Mouse (Mus musculus): ENCODE measurements around the gene Ifi205. TPM values are rescaled to one million over a fixed set of nuclear protein-coding genes. Genes with fewer than 3 reads are reported as not detected.
A peak's percentile ranks its signal among the peaks of the same experiment; 100 is the strongest.

Ifi205 gene
- total RNA-seq (2014; rRNA removed), result 1.1 and 2.5 TPM in 2 replicates
- polyA plus RNA-seq (2012; rRNA removed), result 0.10 and 0.22 TPM in 2 replicates

GRCm38 (mm10) chr1:174031698-174032097 is at the start of gene Ifi205:
Gene Ifi205 (minus strand): TSS chr1:174031810.
- WGBS, result 33% methylated on average over 1 of the region's 1 CpGs
- TF ChIP-seq POLR2A (IDR thresholded peaks at IDR 0.05; ENCODE audit: extremely low read depth, insufficient read depth, low read length), result no peak
- no peak for TF ChIP-seq CTCF (IDR thresholded peaks at IDR 0.05; ENCODE audit: low read depth, low read length)
- Histone ChIP-seq H3K79me2 (ENCODE audit: control insufficient read depth, insufficient read depth, low read length) (no peaks in the 10 kb centered on the region), H3K27me3 (ENCODE audit: control insufficient read depth, insufficient read depth, low read length) (no peaks in the 10 kb centered on the region), H3K36me3 (ENCODE audit: control insufficient read depth, insufficient read depth, low read length) (no peaks in the 10 kb centered on the region), H3K4me1 (ENCODE audit: control insufficient read depth, insufficient read depth, low read length) (no peaks in the 10 kb centered on the region), H3K27ac (replicated peaks; ENCODE audit: insufficient read depth, low read depth, low read length) (no peak within 1 kb of the TSS), H3K9ac (ENCODE audit: low read depth, low read length) (no peak within 1 kb of the TSS), H3K4me3 (ENCODE audit: insufficient read depth, low read depth, low read length) (no peak within 1 kb of the TSS)
- DNase-seq (ENCODE audit: extremely low read depth, low read depth, low spot score), result peak; percentile 8

GRCm38 (mm10) chr1:174066305-174066704 is 34.7 kb upstream of the Ifi205 start, which contains the start of gene Olfr430:
Gene Olfr430 (plus strand): TSS chr1:174066605.
- Histone ChIP-seq H3K27me3 (ENCODE audit: control insufficient read depth, insufficient read depth, low read length) (no peaks in the 10 kb centered on the region), H3K79me2 (ENCODE audit: control insufficient read depth, insufficient read depth, low read length) (no peaks in the 10 kb centered on the region), H3K4me1 (ENCODE audit: control insufficient read depth, insufficient read depth, low read length) (no peaks in the 10 kb centered on the region), H3K36me3 (ENCODE audit: control insufficient read depth, insufficient read depth, low read length) (no peaks in the 10 kb centered on the region), H3K27ac (replicated peaks; ENCODE audit: insufficient read depth, low read depth, low read length) (no peak within 1 kb of the TSS), H3K9ac (ENCODE audit: low read depth, low read length) (no peak within 1 kb of the TSS), H3K4me3 (ENCODE audit: insufficient read depth, low read depth, low read length) (no peak within 1 kb of the TSS)
- no peak for TF ChIP-seq CTCF (IDR thresholded peaks at IDR 0.05; ENCODE audit: low read depth, low read length)
- TF ChIP-seq POLR2A (IDR thresholded peaks at IDR 0.05; ENCODE audit: extremely low read depth, insufficient read depth, low read length), result no peak
- no peak for DNase-seq (ENCODE audit: extremely low read depth, low read depth, low spot score)
- 78% methylated on average over 3 of the region's 3 CpGs for WGBS

GRCm38 (mm10) chr1:174055248-174055647 is 23.6 kb upstream of the Ifi205 start:
- DNase-seq (ENCODE audit: extremely low read depth, low read depth, low spot score), result no peak
- no peak for TF ChIP-seq CTCF (IDR thresholded peaks at IDR 0.05; ENCODE audit: low read depth, low read length)
- Histone ChIP-seq H3K4me3 (ENCODE audit: insufficient read depth, low read depth, low read length) (no peak overlapping the region), H3K4me1 (ENCODE audit: control insufficient read depth, insufficient read depth, low read length) (no peaks in the 10 kb centered on the region), H3K27me3 (ENCODE audit: control insufficient read depth, insufficient read depth, low read length) (no peaks in the 10 kb centered on the region), H3K36me3 (ENCODE audit: control insufficient read depth, insufficient read depth, low read length) (no peaks in the 10 kb centered on the region), H3K27ac (replicated peaks; ENCODE audit: insufficient read depth, low read depth, low read length) (no peak overlapping the region), H3K79me2 (ENCODE audit: control insufficient read depth, insufficient read depth, low read length) (no peaks in the 10 kb centered on the region), H3K9ac (ENCODE audit: low read depth, low read length) (no peak overlapping the region)
- 62% methylated on average over 2 of the region's 2 CpGs for WGBS

- Histone ChIP-seq H3K4me1 (ENCODE audit: control insufficient read depth, insufficient read depth, low read length) (no peaks in the 10 kb centered on the region), H3K4me3 (ENCODE audit: insufficient read depth, low read depth, low read length) (no peak overlapping the region), H3K9ac (ENCODE audit: low read depth, low read length) (no peak overlapping the region), H3K27me3 (ENCODE audit: control insufficient read depth, insufficient read depth, low read length) (no peaks in the 10 kb centered on the region), H3K36me3 (ENCODE audit: control insufficient read depth, insufficient read depth, low read length) (no peaks in the 10 kb centered on the region), H3K27ac (replicated peaks; ENCODE audit: insufficient read depth, low read depth, low read length) (no peak overlapping the region), H3K79me2 (ENCODE audit: control insufficient read depth, insufficient read depth, low read length) (no peaks in the 10 kb centered on the region)
- DNase-seq (ENCODE audit: extremely low read depth, low read depth, low spot score), result no peak
- 67% methylated on average over 3 of the region's 3 CpGs for WGBS
- no peak for TF ChIP-seq CTCF (IDR thresholded peaks at IDR 0.05; ENCODE audit: low read depth, low read length)
- TF ChIP-seq POLR2A (IDR thresholded peaks at IDR 0.05; ENCODE audit: extremely low read depth, insufficient read depth, low read length), result no peak
Measured at GRCm38 (mm10) chr1:174052981-174053380, 21.4 kb upstream of the Ifi205 start.

GRCm38 (mm10) chr1:174051931-174052536 is 20.4 kb upstream of the Ifi205 start:
- no peak overlapping the region for H3K4me3 ChIP-seq (ENCODE audit: insufficient read depth, low read depth, low read length)
- H3K79me2 ChIP-seq (ENCODE audit: control insufficient read depth, insufficient read depth, low read length), result no peaks in the 10 kb centered on the region
- no peak for DNase-seq (ENCODE audit: extremely low read depth, low read depth, low spot score)
- H3K4me1 ChIP-seq (ENCODE audit: control insufficient read depth, insufficient read depth, low read length), result no peaks in the 10 kb centered on the region
- TF ChIP-seq POLR2A (IDR thresholded peaks at IDR 0.05; ENCODE audit: extremely low read depth, insufficient read depth, low read length) (no peak), CTCF (IDR thresholded peaks at IDR 0.05; ENCODE audit: low read depth, low read length) (no peak)
- no peak overlapping the region for H3K9ac ChIP-seq (ENCODE audit: low read depth, low read length)
- H3K27ac ChIP-seq (replicated peaks; ENCODE audit: insufficient read depth, low read depth, low read length), result no peak overlapping the region
- H3K36me3 ChIP-seq (ENCODE audit: control insufficient read depth, insufficient read depth, low read length), result no peaks in the 10 kb centered on the region
- 68% methylated on average over 5 of the region's 5 CpGs for WGBS
- H3K27me3 ChIP-seq (ENCODE audit: control insufficient read depth, insufficient read depth, low read length), result no peaks in the 10 kb centered on the region

- Histone ChIP-seq H3K9ac (ENCODE audit: low read depth, low read length) (no peak overlapping the region), H3K27me3 (ENCODE audit: control insufficient read depth, insufficient read depth, low read length) (no peaks in the 10 kb centered on the region), H3K4me1 (ENCODE audit: control insufficient read depth, insufficient read depth, low read length) (no peaks in the 10 kb centered on the region), H3K4me3 (ENCODE audit: insufficient read depth, low read depth, low read length) (no peak overlapping the region), H3K27ac (replicated peaks; ENCODE audit: insufficient read depth, low read depth, low read length) (no peak overlapping the region), H3K79me2 (ENCODE audit: control insufficient read depth, insufficient read depth, low read length) (no peaks in the 10 kb centered on the region), H3K36me3 (ENCODE audit: control insufficient read depth, insufficient read depth, low read length) (no peaks in the 10 kb centered on the region)
- no peak for TF ChIP-seq POLR2A (IDR thresholded peaks at IDR 0.05; ENCODE audit: extremely low read depth, insufficient read depth, low read length)
- TF ChIP-seq CTCF (IDR thresholded peaks at IDR 0.05; ENCODE audit: low read depth, low read length), result no peak
- DNase-seq (ENCODE audit: extremely low read depth, low read depth, low spot score), result no peak
- 76% methylated on average over 4 of the region's 4 CpGs for WGBS
Measured at GRCm38 (mm10) chr1:174051515-174051914, 19.9 kb upstream of the Ifi205 start.
